Mouse (Mus musculus): Measurements from ENCODE around the gene Sh2d3c.

Gene Sh2d3c

DNA sequence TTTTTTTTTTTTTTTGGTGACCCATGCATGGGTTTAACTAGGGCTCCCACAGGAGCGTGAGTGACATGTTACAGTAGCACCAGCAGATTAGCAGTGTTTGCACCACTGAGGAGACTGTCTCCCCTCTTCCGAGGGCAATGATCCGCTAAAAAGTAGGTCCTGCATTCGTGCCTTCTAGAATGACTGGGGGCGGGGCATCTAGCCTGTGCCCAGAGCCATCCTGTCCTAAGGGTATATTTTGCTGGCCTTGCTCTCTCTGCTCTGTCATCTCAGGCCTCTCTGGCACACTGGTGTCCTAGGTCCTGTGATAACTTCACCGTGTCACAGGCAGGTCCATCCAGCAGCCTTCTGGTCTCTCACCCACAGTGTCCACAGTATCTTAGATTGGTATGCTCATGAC is 21.2 kb upstream of the Sh2d3c start:
- DNase-seq (ENCODE audit: low spot score), result no peak

DNA sequence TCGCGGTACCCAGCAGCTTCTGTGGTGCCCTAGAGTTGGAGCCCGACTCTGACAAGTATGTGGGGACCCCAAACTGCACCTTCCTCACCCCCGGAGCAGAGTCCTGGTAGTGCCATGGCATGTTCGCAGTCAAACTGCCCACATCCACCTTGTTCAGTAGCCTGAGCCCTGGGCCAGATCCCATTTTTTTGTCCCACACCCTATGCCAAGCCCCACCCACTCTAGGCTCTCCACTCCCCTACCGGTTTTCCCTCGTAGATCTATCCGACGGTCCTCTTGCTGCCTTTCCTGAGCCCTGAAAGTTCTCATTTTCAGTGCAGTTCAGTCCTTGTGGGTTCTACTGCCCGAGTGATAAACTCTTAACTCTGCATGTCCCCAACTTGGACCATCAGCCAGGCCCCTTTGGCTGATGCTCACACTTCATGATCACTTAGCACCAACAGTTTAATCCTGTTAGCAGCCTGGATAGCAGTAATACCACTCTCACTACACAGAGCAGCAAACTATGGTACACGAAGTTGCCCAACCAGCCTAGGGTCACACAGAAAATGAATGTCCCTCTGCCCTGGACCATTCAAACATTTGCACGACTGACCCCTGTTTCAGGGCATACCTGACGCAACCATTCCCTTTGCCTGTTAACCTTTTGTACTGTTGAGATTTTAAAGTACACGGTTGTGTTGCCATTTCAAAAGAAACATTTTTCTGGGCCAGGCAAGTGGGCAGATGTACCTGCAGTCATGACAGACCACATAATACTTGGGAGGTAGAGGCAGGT is 19.7 kb upstream of the Sh2d3c start:
- no peak for DNase-seq (ENCODE audit: low spot score)

DNA sequence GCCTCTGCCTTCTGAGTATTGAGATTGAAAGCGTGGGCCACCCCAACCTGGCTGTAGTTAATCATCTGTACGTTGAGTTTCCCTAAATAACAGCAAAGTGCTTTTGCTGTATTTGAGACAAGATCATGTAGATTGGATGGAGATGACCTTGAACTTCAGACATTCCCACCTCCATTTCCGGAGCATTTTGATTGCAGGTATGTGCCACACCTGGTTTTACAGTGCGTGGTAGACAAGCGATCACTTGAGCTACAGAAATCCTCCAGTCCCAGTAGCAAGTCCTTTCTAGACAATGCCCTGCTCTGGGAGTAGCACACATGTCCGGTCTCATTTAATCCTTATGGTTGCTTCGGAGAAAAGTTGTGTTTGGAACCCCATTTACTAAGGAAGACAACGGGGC is 17.8 kb upstream of the Sh2d3c start:
- no peak for DNase-seq (ENCODE audit: low spot score)

DNA sequence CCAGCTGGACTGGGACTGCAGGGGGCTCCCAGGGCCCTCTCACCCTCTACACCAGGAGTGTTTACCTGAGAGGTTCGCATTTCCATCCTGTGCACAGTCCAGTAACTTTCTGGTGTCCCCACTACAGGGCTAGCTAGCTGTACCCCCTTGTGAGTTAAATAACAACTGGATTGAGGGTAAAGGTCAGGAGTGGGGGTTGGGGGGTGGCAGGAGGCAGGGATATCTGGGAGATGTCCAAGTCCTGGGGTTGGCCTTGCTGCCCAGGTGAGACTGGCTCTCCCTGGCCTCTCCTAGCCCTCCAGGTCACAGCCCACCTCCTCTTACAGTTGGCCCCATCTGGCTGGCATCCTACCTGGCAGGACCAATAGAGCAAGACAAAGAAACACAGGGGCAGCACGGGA is 16.8 kb upstream of the Sh2d3c start, which contains the start of gene Fpgs:
Gene Fpgs, minus strand, starts transcription at position 125 of the 401 bp plus-strand sequence.
- no peak for DNase-seq (ENCODE audit: low spot score)

DNA sequence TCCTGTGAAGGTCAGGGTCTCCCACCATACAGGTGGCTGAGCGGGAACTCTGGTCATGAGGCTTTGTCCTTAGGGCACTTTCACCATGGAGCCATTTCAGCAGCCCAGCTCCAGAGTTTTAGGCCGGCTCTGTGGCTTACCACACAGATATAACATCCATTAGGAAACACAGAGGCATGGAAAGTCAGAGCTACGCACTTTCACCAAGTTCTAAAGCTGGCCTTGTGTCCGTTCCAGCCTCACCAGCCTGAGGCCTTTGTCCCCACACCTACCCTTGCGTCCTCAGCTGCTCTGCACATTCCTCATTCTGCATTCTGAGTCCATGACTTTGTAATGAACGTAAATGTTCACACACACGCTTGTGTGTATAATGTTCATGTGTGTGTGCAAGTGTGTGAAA is 15.8 kb upstream of the Sh2d3c start:
- no peak for DNase-seq (ENCODE audit: low spot score)

DNA sequence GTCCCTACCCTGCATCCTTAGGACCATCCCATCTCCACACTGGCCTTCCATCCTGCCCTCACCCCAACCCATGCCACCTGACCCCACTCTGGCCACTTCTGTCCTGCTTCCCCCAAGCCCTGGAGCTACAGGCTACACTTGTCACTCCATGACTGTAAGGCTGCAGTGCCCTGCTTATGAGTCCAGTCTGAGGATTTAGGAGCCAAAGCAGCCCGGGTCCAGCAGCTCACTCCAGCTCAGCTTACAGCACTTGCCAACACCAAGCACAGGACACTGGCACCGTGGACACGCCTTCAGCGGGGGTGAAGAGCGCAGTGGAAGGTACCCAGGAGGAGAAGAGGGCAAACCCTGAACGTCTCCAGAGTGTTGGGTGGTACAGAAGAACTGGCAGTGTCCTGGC is 13.9 kb upstream of the Sh2d3c start:
- no peak for DNase-seq (ENCODE audit: low spot score)

DNA sequence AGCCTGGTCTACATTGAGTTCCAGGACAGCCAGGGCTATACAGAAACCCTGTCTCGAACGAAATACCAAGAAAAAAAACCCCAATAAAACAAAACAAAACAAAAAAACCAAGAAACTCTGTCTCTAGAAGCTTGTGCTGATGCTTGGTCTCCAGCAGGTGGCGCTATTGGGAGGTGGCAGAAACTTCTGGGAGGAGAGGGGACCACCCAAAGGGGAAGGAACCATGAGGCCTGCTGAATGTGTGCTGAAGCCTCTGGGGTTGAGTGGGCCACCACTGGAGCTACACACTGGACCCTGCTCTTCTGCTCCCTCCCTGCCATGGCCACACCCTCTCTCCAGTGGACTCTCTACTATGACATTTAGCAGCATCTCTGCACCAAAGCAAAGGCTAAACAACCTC is 12.2 kb upstream of the Sh2d3c start:
- no peak for DNase-seq (ENCODE audit: low spot score)

DNA sequence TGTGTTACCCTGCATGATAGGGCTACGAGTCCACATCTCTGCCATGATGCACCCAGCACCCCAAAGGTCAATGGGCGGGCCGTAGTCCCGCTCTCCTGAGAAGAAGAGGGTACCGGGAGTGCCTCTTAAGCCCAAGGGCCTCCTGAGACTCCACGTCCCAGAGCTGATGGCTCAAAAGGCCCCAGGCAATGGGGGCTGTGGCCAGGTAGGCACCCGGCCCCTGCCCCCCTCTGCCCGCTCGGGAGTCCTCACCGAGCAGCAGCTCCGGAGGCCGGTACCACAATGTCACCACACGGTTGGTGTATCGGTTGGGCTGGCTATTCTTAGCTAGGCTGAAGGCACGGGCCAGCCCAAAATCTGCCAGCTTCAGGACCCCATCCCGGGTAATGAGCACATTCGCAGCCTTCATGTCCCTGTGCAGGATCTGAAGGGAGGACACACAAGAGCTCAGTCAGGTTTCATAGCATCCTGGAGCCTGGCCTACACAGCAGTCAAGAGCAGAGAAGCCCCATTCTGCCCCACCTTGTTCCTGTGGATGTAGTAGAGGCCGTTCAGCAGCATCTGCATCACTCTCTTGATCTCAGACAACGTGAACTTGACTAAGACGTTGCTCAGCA is 11.2 kb upstream of the Sh2d3c start:
- DNase-seq (ENCODE audit: low spot score), result no peak

DNA sequence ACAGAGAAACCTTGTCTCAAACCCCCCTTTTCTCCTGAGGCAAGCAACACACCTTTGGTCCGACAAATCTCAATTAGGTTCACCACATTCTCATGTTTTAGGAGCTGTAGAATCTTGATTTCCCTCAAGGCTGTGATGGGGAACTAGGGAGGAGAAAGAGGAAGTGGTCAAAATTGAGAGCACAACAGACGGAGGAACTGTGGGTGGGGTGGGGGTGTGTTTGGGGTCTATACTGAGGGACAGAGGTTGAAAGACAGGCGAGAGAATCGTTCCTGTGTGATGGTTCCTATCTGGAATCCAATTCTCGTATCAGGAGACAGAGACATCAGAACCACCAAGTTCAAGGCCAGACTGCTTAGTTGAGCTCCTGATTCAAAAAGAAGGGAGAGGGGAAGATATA is 10.4 kb upstream of the Sh2d3c start:
- DNase-seq (ENCODE audit: low spot score), result no peak

DNA sequence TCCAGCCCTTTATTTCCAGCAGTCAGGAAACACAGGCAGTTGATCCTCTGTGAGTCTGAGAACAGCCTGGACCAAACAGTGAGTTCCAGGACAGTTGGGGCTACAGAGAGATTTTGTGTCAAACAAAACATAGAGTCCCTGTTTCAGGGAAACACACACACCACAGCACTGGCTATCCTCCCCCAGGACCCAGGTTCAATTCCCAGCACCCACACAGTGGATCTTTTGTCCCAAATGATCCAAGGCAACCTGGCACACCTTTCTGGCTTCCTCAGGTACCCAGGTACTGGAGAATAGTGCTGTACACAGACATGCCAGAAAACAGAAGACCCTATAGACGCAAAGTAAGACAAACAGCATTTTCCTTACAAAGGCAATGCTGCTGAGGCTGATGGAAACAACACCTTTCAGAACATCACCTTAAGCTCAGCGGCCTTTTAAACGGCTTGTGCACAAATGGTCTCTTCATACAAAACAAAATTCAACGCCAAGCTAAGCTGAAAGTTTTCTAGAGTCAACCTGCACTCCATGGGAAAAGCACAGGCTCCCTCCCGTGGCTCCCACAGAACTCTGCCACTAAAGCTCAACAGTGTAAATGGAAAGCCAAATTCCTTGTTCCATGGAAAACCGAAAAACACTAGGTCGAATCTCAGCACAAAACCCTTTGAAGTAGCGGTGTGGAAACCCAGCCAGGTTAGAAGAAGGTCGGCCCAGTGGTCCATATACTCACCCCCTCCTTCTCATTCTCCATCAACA is 9.4 kb upstream of the Sh2d3c start:
- no peak for DNase-seq (ENCODE audit: low spot score)

DNA sequence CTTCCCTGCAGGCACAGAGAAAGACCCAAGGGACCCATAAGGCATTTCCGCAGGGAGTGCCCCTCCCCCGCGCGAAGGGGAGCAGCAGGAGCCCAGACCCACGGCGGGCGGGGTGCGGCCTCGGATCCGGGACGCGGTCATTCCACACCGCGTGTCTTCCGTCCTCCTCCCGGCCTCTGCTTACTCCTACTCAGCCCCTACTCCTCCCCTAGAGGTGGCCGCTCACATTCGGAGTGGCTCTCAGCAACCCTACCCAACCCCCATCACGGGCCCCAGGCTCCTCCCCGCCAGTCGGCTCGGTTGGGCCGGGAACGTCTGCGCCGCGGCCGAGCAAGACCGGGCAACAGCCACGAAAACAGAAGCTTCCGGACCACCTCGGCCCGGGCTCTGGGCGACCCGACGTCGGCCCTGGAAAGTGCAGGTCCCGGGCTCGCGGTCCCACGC is 8.7 kb upstream of the Sh2d3c start:
- DNase-seq (ENCODE audit: low spot score), result peak; percentile 71

DNA sequence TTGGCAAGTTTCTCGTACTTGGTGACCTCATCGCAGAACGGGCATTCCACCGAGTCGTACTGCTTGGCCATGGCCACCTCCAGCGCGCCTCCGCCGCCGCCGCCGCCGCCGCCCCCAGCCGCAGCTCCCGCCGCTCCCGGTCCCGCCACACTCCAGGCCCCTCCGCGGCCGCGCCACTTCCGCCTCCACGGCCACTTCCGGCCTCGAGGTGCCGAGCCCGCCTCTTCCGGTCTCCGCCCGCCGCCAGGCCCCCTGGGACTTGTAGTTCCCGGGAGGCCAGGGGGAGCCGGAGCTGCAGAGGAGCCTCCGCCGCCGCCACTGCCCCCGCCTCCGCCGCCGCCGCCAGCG is 8.3 kb upstream of the Sh2d3c start:
- DNase-seq (ENCODE audit: low spot score), result peak; percentile 95

DNA sequence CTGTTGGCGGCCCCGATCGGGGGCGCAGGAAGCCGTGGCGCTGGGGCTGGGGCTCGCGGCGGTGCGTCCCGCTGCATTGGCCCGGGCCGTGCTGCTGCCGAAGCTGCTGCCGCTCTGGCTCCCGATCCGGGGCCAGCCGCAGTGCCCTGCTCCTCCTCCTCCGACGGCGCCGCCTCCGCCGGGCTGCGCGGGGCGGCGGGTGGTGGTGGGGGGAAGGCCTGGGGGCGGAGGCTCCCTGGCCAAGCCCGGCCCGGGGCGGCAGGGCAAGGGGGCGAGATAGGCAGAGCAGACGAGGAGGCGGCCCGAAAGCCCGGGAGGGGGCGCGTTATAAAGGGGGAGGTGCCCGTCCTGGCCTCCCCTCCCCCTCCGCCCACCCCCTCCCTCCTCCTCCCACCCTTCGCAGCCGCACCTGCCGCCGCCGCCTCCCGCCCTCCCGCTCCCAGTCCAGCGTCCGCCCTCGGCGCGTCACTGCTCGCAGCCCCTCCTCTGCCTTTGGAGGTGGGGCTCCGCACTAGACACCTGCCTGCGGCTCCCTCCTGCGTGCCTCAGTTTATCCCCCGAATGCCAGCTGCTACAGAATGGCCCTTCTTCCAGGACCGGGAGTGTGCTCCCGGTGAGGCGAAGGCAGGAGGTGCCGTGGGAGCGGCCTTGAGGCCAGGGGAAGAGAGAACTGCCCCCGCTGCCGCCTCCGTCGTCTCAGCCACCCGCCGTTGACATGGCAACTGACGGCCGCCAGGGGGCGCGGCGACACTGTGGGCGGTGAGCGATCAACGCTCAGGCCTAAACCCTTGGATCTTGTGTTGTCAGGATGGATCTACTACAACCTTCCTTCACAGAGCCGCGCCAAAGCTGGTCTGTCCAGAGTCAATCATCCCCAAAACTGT is 7.7 kb upstream of the Sh2d3c start, which contains the start of gene Cdk9:
Gene Cdk9, minus strand, starts transcription at position 143 of the 884 bp plus-strand sequence.
- peak; percentile 93 for DNase-seq (ENCODE audit: low spot score)

DNA sequence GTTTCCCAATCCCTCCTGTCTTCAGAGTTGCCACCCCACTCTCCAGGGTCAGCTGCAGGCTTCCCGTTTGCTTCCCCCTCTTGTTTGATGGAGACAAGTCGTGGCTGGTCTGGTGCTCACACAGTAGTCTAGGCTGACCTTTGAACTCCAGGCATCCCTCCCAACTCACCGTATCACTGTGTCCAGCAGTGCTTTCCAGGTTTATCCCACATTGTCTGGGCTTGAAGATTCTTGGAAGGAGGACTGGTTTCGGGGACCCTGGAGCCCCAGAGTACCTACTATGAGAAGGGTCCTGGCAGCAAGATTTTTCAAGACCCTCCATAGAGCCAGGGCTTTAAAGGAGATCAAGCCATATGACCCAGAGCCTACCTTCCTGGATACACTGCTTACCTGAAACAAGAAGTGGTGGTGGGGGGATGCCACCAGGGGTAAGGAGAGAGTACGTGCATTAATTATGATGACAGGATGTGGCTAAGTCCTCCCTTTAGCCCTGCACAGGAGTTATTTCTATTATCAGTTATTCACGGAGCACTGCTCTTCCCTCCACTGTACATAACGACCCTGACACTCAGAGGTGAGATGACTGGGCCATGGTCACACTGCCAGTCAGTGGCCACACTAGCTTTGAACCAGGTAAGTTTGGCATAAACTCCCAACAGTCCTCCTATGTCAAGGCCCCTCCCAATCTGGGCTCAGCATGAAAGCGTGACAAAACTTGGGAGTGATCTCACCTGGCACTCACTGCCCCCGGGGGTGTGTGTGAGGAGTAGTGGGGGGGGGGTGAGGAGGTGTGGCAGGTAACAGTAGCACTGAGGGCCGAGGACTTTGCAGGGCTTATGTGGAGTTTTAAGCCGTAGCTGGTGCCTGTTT is 6.5 kb upstream of the Sh2d3c start:
- no peak for DNase-seq (ENCODE audit: low spot score)

DNA sequence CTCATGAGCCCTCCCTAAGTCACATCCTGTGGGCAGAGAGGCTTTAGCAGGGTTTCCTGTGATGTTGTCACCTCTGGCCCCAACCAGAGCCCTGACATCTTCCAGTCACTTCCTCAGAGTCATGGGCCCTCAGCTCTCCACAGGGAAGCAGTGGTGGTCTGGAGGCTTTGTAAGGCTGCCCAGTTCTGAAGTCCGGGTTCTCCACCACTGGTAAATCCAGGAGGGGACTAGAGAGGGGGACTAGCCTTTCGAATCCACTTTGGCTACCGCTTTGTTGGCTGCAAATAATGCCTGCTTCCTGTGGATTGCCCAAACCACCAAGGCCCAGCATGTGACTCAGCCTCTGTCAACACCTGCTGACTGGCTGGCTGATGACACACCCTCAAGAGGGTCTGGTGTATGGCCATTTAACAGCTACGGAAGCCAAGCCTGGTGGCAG is 5.8 kb upstream of the Sh2d3c start:
- DNase-seq (ENCODE audit: low spot score), result no peak

DNA sequence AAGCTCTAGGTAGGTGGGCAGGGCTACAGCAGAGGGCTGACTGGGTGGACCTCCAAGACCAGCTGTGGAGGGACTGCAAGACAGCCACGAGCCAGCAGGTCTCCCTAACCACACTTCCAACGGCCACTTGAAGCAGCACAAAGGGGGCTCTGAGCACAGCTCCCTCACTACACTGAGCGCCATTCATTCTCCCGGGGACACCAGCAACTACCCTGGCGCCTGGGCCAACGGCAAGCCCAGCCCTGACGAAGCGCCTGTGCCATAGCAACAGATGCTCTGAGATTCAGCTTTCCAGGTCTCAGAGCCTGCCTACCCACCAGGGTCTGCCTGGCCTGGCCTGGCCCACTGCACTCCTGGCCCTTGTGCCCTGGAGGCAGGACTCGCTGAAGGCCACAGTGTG is 2.1 kb upstream of the Sh2d3c start:
- no peak for DNase-seq (ENCODE audit: low spot score)

DNA sequence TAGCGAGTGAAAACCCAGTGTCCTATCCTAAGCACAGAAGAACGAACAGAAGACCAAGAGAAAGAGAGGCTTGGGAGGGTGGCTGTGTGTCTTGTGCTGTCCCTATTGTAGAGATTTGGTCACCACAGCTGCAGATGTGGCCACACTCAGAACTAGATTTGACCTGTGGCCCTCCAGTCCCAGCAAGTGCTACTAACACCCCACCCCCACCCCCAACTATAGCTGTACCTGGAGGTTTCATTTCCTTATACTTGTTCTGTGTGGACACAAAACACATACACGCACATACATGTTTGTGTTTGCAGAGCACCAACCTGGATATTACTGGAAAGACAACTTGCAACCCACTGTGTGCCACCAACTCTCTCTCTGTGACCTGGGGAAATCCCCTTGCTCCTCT is 802 bp upstream of the Sh2d3c start:
- no peak for DNase-seq (ENCODE audit: low spot score)

DNA sequence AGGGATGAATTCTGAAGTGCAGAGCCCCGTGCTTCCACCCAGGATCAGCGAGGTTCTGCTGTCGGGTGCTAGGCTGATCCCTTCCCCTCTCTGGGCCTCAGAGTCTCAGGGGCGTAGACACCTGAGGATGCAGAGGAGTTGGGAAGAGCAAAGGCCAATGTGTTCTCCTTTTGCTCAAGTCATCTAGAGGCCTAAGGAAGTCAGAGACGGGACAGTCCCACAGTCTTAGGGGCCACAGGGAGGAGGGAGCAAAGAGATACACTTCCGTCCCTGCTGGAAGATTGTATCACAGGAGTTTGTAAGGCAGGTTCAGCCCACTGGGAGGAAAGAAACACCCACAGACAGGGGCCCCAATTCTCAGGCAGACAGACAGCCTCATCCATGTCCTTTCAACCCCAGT is 1.2 kb downstream of the Sh2d3c start:
- no peak for DNase-seq (ENCODE audit: low spot score)

DNA sequence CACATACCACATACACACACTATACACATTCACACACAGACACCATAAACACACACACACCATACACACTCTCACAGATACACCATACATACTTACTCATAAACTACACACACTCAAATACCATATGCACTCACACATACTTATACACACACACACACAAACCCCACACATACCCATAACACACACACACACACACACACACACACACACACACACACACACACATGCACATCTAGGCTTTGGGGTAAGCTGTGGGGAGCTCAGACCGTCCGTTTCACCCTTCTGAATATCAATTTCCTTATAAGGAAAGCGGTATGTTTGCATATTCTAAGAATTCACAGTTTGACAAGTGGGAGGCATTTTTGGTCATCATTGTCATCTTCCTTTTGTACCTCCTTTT is 1.7 kb downstream of the Sh2d3c start:
- no peak for DNase-seq (ENCODE audit: low spot score)

DNA sequence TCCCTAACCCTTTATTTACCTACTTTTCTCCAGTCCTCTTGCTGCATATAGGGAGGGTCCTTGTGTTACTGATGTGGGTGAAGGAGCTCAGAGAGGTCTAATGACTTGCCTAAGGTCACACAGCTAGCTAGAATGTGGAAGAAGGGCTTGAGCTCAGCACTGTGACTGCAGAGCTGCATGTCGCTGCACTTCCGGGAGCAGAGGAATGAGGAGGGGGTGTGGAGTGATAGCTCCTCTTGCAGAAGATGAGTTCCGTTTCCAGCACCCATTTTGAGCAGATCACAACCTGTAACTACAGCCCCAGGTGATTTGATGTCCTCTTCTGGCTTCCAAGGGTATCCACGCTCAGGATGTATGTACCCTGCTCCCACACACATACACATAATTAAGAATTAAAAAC is 3.3 kb downstream of the Sh2d3c start:
- DNase-seq (ENCODE audit: low spot score), result no peak

Measured in ovary, postnatal 36 days (tissue).